Mouse (Mus musculus) neural tube, embryonic 14.5 days (tissue): ENCODE measurements around the gene Rbm33. TPM values are rescaled to one million over a fixed set of nuclear protein-coding genes. Genes with fewer than 3 reads are reported as not detected.

ENCODE experiments used
- ATAC-seq: fragments of 200-750 bp; cut with Nextera tagmentation; 2 replicates; pipeline ENCODE4 v1.8.0; 2017; ENCODE audit warnings: low read depth, mild to moderate bottlenecking, moderate TSS enrichment, moderate library complexity
- H3K27ac ChIP-seq: fragments of 300-500 bp; sonication (generic); 2 replicates; pipeline ENCODE4 v1.5.1; 2014; ENCODE audit warnings: low read depth, mild to moderate bottlenecking, control low read depth, low read length, moderate library complexity, mixed read lengths
- H3K27me3 ChIP-seq: fragments of 300-500 bp; sonication (generic); 2 replicates; pipeline ENCODE4 v1.6.1; 2014; ENCODE audit warnings: low read length; ENCODE audit not compliant: control insufficient read depth, insufficient read depth
- H3K36me3 ChIP-seq: fragments of 300-500 bp; sonication (generic); 2 replicates; pipeline ENCODE4 v1.6.1; 2014; ENCODE audit warnings: low read length, mixed read lengths; ENCODE audit not compliant: control insufficient read depth, insufficient read depth
- H3K4me1 ChIP-seq: fragments of 300-500 bp; sonication (generic); 2 replicates; pipeline ENCODE4 v1.6.1; 2014; ENCODE audit warnings: low read length; ENCODE audit not compliant: control insufficient read depth, insufficient read depth
- H3K4me2 ChIP-seq: fragments of 300-500 bp; sonication (generic); 2 replicates; pipeline ENCODE4 v1.6.1; 2014; ENCODE audit warnings: mild to moderate bottlenecking, low read depth, low read length, control low read depth
- H3K4me3 ChIP-seq: fragments of 300-500 bp; sonication (generic); 2 replicates; pipeline ENCODE4 v1.5.1; 2014; ENCODE audit warnings: low read depth, low read length, control low read depth, mixed read lengths
- H3K9ac ChIP-seq: fragments of 300-500 bp; sonication (generic); replicated peaks from 2 replicates; pipeline ENCODE4 v1.6.1; 2014; ENCODE audit warnings: low read depth, mild to moderate bottlenecking, control low read depth, low read length, mixed read lengths
- H3K9me3 ChIP-seq: fragments of 300-500 bp; sonication (generic); 2 replicates; pipeline ENCODE4 v1.6.1; 2016; ENCODE audit warnings: low read length; ENCODE audit not compliant: control insufficient read depth
- WGBS: fragments of 180-500 bp; shearing (Covaris S2); extraction: QIAGEN DNeasy Blood & Tissue Kit; methylation state at CpG from one replicate; pipeline ENCODE4 v1.1.7; 2014; 5-methylcytosine and 5-hydroxymethylcytosine counted together
- polyA plus RNA-seq: library from polyadenylated mRNA; unstranded; fragments of >200 nt; fragmentation: Nextera tagmentation; extraction: Ambion mirVana; gene quantifications from 2 replicates; pipeline ENCODE4 v1.2.1, GENCODE M21; 2014

Gene Rbm33
- polyA plus RNA-seq, 1 experiment from 2014 or later: 26.6 TPM

DNA sequence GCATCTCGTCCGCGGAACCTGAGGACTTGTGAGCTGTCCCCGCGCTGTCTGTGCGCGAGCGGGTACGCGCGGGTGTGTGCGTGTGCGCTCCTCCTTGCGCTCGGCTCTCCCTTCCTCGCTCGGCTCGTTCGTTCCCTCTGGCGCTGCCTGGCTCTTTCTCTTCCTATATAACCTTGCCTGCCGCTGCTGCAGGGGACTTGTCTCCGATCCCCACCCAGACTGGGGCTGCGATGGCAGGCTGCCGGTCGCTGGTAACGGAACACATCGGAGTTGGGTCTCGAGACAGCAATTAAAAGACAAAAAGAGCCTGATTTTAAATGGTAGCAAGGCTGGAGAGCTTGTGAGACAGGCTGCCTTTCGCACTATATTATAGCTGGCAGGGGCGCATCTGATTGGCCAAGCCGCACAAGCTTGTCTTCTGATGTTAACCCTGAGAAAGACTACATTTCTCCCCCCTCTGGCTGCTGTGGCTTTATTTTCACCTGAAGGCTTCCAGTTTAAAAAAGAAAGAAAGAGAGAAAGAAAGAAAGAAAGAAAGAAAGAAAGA, 149.9 kb downstream of the Rbm33 start, which contains the start of gene Shh:
Gene Shh, minus strand, starts transcription at position 497 of the 547 bp plus-strand sequence.
- peak within 1 kb of the TSS; percentile 52; the same call in 1 of the 2 replicates for H3K27ac ChIP-seq
- peak within 1 kb of the TSS; percentile 81 for H3K4me2 ChIP-seq
- H3K36me3 ChIP-seq: no peaks in the 10 kb centered on the region
- H3K9ac ChIP-seq: peak within 1 kb of the TSS; percentile 51
- WGBS: 0% methylated on average over 30 of the region's 31 CpGs
- H3K27me3 ChIP-seq: peaks cover 74% of the 10 kb centered on the region
- no peaks in the 10 kb centered on the region for H3K9me3 ChIP-seq
- H3K4me3 ChIP-seq: peak within 1 kb of the TSS; percentile 49
- peaks cover 21% of the 10 kb centered on the region for H3K4me1 ChIP-seq
- peak; percentile 64 for ATAC-seq

Other genes with a start within 250 kb of the Rbm33 start
- gene Insig1, start 245.8 kb upstream of the Rbm33 start, polyA plus RNA-seq: 72.7 and 78.9 TPM in 2 replicates
- not detected in 2 replicates for gene En2, start 151.4 kb upstream of the Rbm33 start, polyA plus RNA-seq
- 0.66 and 1.1 TPM in 2 replicates for gene Cnpy1, start 71.3 kb upstream of the Rbm33 start, polyA plus RNA-seq
- 0.68 and 0.86 TPM in 2 replicates for gene Shh, start 150.1 kb downstream of the Rbm33 start, polyA plus RNA-seq